Mouse (Mus musculus) brain, embryonic 14.5 days (tissue): ENCODE measurements around the gene Tmem235.

Experiments used
- CTCF ChIP-seq: fragments of 200-500 bp; IDR thresholded peaks from 2 replicates; pipeline ENCODE4 v1.5.1; 2012; ENCODE audit warnings: inconsistent platforms, mild to moderate bottlenecking, moderate library complexity, borderline replicate concordance; ENCODE audit not compliant: insufficient read depth, insufficient read length; ENCODE audit errors: extremely low read depth
- POLR2A ChIP-seq: fragments of 200-500 bp; IDR thresholded peaks from 2 replicates; pipeline ENCODE4 v1.6.1; 2012; ENCODE audit warnings: mild to moderate bottlenecking, inconsistent platforms, borderline replicate concordance; ENCODE audit not compliant: poor library complexity, insufficient read depth, insufficient read length, severe bottlenecking; ENCODE audit errors: extremely low read depth

GRCm38 (mm10) chr11:117891581-117892175, 31.1 kb downstream of the Tmem235 start:
- TF ChIP-seq CTCF (no peak), POLR2A (no peak)
